Mouse (Mus musculus) B cell, adult 67 days (primary cell): Measurements from ENCODE around the gene Tead2. TPM values are rescaled to one million over a fixed set of nuclear protein-coding genes. Genes with fewer than 3 reads are reported as not detected.

ENCODE experiments used
- total RNA-seq, 2 experiments: library from RNA; stranded (reverse); gene quantifications; 4 replicates each; pipeline ENCODE4 v1.2.4; 2023

Tead2 gene
- not detected for total RNA-seq

DNA sequence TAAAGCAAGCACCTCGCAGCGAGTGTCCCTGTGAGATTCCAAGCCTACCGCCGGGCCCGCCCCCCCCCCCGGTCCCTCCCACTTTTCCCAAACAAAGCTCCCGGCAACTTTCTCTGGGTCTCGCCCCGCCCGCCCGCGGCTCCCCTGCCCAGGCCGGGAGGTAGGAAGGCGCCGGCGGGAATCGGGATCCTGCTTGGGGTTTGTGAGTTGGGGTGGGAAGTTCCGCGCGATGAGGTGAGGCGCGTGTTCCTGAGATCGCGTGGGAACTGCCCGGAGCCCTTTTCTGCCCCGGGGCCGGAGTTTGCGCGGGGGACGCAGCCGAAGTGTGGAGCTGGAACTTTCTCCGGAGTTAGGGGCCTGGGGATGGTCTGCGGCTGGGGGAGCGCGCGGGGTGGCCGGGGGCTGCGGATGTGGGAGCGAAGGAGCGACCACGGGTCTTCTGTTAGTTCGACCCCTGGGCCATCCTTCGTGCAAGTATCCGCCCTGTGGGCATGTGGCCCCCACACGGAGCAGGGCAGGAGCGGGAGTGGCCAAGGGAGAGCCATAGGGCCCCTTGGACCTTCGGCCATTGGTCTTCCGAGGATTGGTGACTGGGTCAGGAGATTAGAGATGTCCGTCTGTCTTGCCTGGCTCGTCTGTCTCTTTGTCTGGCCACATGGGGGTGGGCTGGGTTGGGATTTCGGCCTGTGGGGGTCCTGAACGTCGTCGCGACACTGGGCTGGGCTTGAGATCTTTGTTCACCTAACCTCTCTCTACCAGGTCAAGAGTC, at the start of gene Tead2:
Tead2 (plus strand) TSS at position 81 of the 769 bp plus-strand sequence.

DNA sequence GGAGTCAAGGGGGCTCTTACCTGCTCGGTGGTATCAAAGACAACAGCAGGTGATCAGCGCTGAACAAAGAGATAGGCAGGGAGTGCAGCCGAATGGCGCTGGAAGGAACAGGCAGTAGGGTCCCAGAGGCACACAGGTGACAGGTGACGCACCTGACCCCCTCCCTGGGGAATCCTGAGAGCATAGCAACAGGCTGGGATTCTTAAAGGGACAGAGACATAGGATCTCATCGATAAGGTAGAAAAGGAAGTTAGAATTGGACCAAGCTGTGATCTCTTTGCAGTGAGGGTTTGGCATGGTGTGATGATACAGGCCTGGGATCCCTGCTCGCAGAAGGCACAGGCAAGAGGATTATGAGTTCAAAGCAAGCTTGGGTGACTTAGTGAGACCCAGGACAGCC, 36.1 kb upstream of the Tead2 start, which contains the start of gene Gfy:
Gfy (minus strand) TSS at position 101 of the 400 bp plus-strand sequence.

DNA sequence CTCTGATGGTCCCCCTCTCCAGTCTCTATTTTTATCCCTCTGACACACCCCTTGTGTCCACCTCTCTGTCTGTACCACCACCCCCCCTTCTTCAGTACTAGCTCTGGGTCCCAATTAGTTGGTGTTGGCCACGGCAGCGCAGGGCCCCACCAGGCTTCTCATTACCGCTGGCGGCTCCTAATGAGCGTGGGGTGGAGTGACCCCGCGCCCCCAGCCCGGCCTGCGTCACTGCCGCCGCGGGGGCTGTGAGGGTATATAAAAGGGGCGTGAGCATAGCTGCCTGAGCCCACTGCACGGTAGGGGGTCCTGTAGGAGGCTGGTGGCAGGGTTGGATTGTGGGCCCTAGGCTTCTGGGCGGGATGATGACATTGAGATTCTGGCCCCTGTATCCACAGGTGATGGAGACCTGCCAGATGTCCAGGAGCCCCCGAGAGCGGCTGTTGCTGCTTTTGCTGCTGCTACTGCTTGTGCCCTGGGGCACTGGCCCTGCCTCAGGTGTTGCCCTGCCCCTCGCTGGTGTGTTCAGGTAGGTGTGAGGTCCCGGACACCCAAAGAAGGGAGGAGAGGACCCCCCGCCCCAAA, 34.6 kb upstream of the Tead2 start, which contains the start of gene Pth2:
Pth2 (plus strand) TSS at position 100 of the 582 bp plus-strand sequence.

GRCm38 (mm10) chr7:45204380-45205143, 11.0 kb upstream of the Tead2 start, which contains the start of gene Ccdc155:
TSS of gene Ccdc155 (minus strand) at chr7:45204892.

GRCm38 (mm10) chr7:45211851-45212251, 3.7 kb upstream of the Tead2 start, which contains the start of gene Dkkl1:
TSS of gene Dkkl1 (minus strand) at chr7:45212147.

GRCm38 (mm10) chr7:45238723-45239496, 23.4 kb downstream of the Tead2 start, which contains the start of gene Cd37:
TSS of gene Cd37 (minus strand) at chr7:45239115.

GRCm38 (mm10) chr7:45240633-45241388, 25.3 kb downstream of the Tead2 start, which contains the start of gene Slc6a16:
TSS of gene Slc6a16 (plus strand) at chr7:45241085.

DNA sequence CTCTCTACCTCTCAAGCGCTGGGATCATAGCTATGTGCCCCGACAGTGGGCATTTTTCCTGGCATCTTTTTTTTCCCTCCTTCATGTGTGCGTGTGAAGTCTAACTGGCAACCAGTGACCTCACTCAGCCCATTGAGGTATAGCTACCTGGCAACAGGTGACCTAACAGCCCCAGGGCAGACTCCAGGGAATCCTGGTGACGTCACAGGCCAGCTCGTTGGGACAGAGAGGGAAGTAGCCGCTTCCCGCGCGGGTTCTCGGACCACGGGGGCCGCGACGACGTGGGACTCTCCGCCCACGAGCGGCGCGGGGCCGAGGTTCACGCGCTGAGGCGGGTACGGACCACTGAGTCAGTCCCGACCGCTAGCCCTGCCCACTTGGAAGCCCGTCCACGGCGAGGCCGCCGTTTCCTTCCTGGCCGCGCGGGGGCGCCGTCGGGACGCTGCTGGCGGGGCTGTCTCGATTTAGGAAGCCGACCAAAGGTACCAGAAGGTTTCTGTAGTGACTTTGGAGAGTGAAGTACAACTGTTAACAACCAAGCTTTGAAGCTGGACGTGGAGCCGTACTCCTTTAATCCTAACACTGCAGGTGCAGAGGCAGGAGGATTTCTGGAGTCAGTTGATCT, 61.7 kb downstream of the Tead2 start, which contains the start of gene Slc6a21:
Slc6a21 (plus strand) TSS at position 378 of the 625 bp plus-strand sequence.

Other genes with a start within 250 kb of the Tead2 start
- gene Cpt1c, start 240.9 kb upstream of the Tead2 start, total RNA-seq, result not detected
- 100 to 1,000 TPM; 154 to 155 TPM for gene Prmt1, start 229.2 kb upstream of the Tead2 start, total RNA-seq
- gene Irf3, start 218.1 kb upstream of the Tead2 start, total RNA-seq, result 100 to 1,000 TPM; 195 TPM
- gene Bcl2l12, start 217.0 kb upstream of the Tead2 start, total RNA-seq, result 10 to 100 TPM; 35.3 to 36.9 TPM
- 100 to 1,000 TPM; 100 to 104 TPM for gene Scaf1, start 199.4 kb upstream of the Tead2 start, total RNA-seq
- 10 to 100 TPM; 20.1 to 20.2 TPM for gene Rras, start 197.8 kb upstream of the Tead2 start, total RNA-seq
- 10 to 100 TPM; 77.6 to 78.0 TPM for gene Prr12, start 162.9 kb upstream of the Tead2 start, total RNA-seq
- gene Nosip, start 153.3 kb upstream of the Tead2 start, total RNA-seq, result 10 to 100 TPM; 65.6 to 78.2 TPM
- gene Prrg2, start 153.1 kb upstream of the Tead2 start, total RNA-seq, result 1 to 10 TPM; 2.9 to 3.9 TPM
- gene Rcn3, start 123.5 kb upstream of the Tead2 start, total RNA-seq, result 1 to 10 TPM; 3.6 to 6.8 TPM
- 10 to 100 TPM; 29.9 to 39.6 TPM for gene Fcgrt, start 111.9 kb upstream of the Tead2 start, total RNA-seq
- gene Rps11, start 91.3 kb upstream of the Tead2 start, total RNA-seq, result 1,000 to 10,000 TPM; 2,440 to 2,508 TPM
- 1,000 to 10,000 TPM; 4,339 to 4,395 TPM for gene Rpl13a, start 87.0 kb upstream of the Tead2 start, total RNA-seq
- not detected for gene Gm45713, start 79.5 kb upstream of the Tead2 start, total RNA-seq
- gene Flt3l, start 79.3 kb upstream of the Tead2 start, total RNA-seq, result 10 to 100 TPM; 77.8 to 83.8 TPM
- gene Pih1d1, start 61.5 kb upstream of the Tead2 start, total RNA-seq, result 10 to 100 TPM; 40.5 to 51.7 TPM
- 100 to 1,000 TPM; 128 to 137 TPM for gene Aldh16a1, start 61.2 kb upstream of the Tead2 start, total RNA-seq
- gene Slc17a7, start 51.8 kb upstream of the Tead2 start, total RNA-seq, result not detected
- not detected for gene Gfy, start 36.2 kb upstream of the Tead2 start, total RNA-seq
- not detected for gene Pth2, start 34.8 kb upstream of the Tead2 start, total RNA-seq
- gene Ccdc155, start 10.9 kb upstream of the Tead2 start, total RNA-seq, result 1 to 10 TPM in 1 of 2 experiments, under 1 TPM in 1; 0.46 to 1.1 TPM
- gene Dkkl1, start 3.6 kb upstream of the Tead2 start, total RNA-seq, result 1 to 10 TPM in 1 of 2 experiments, under 1 TPM in 1; 0.83 to 2.3 TPM
- gene Cd37, start 23.4 kb downstream of the Tead2 start, total RNA-seq, result 1,000 to 10,000 TPM; 1,836 to 1,886 TPM
- gene Slc6a16, start 25.3 kb downstream of the Tead2 start, total RNA-seq, result not detected
- gene Slc6a21, start 61.8 kb downstream of the Tead2 start, total RNA-seq, result 1 to 10 TPM; 1.1 to 1.9 TPM
- gene Trpm4, start 118.0 kb downstream of the Tead2 start, total RNA-seq, result 10 to 100 TPM in 1 of 2 experiments, 1 to 10 TPM in 1; 8.6 to 16.3 TPM
- gene Hrc, start 119.5 kb downstream of the Tead2 start, total RNA-seq, result not detected
- under 1 TPM in 1 of 2 experiments, not detected in 1; 0.17 TPM for gene Ppfia3, start 151.3 kb downstream of the Tead2 start, total RNA-seq
- gene Lin7b, start 154.8 kb downstream of the Tead2 start, total RNA-seq, result 1 to 10 TPM; 1.2 to 1.5 TPM
- gene Snrnp70, start 180.0 kb downstream of the Tead2 start, total RNA-seq, result 100 to 1,000 TPM; 614 to 615 TPM
- not detected for gene Kcna7, start 189.9 kb downstream of the Tead2 start, total RNA-seq
- gene Ntf5, start 197.9 kb downstream of the Tead2 start, total RNA-seq, result not detected
- not detected for gene Lhb, start 205.1 kb downstream of the Tead2 start, total RNA-seq
- gene Gys1, start 219.1 kb downstream of the Tead2 start, total RNA-seq, result 10 to 100 TPM; 21.3 to 24.4 TPM
- 10 to 100 TPM; 48.0 to 56.3 TPM for gene Ruvbl2, start 222.3 kb downstream of the Tead2 start, total RNA-seq
- gene Ftl1, start 244.1 kb downstream of the Tead2 start, total RNA-seq, result 100 to 1,000 TPM; 609 to 629 TPM